Mouse (Mus musculus): ENCODE results near the gene Ccdc163. TPM values are rescaled to one million over a fixed set of nuclear protein-coding genes. Genes with fewer than 3 reads are reported as not detected.
A peak's percentile ranks its signal among the peaks of the same experiment; 100 is the strongest.
"Not testable (repeated sequence)": the region's sequence is repeated elsewhere in the genome, so short reads cannot be mapped to it uniquely, and the experiment has no call there.

The Ccdc163 gene
- polyA plus RNA-seq, 1 experiment = not detected

GRCm38 (mm10) chr4:116676027-116676426 lies 32.3 kb upstream of the Ccdc163 start:
- H3K27ac ChIP-seq (ENCODE audit: insufficient read depth, low read depth, low read length) = no peak overlapping the region
- 88% methylated on average over 3 of the region's 3 CpGs for WGBS
- no peak overlapping the region for H3K4me3 ChIP-seq (ENCODE audit: insufficient read depth, low read depth, low read length)
- no peak for TF ChIP-seq CTCF (IDR thresholded peaks at IDR 0.05; ENCODE audit: insufficient read depth, low read depth, low read length)
- TF ChIP-seq POLR2A (IDR thresholded peaks at IDR 0.05; ENCODE audit: insufficient read depth, low read depth, low read length) = no peak
- no peaks in the 10 kb centered on the region for H3K4me1 ChIP-seq (ENCODE audit: control insufficient read depth, insufficient read depth, low read length)

- Histone ChIP-seq H3K4me1 (ENCODE audit: control insufficient read depth, insufficient read depth, low read length) (no peaks in the 10 kb centered on the region), H3K4me3 (ENCODE audit: insufficient read depth, low read depth, low read length) (no peak overlapping the region), H3K27ac (ENCODE audit: insufficient read depth, low read depth, low read length) (no peak overlapping the region)
- TF ChIP-seq POLR2A (IDR thresholded peaks at IDR 0.05; ENCODE audit: insufficient read depth, low read depth, low read length) (no peak), CTCF (IDR thresholded peaks at IDR 0.05; ENCODE audit: insufficient read depth, low read depth, low read length) (no peak)
- 87% methylated on average over 1 of the region's 1 CpGs for WGBS
Observed at GRCm38 (mm10) chr4:116677808-116678207, 30.5 kb upstream of the Ccdc163 start.

GRCm38 (mm10) chr4:116679141-116679540 lies 29.2 kb upstream of the Ccdc163 start:
- Histone ChIP-seq H3K27ac (ENCODE audit: insufficient read depth, low read depth, low read length) (no peak overlapping the region), H3K4me3 (ENCODE audit: insufficient read depth, low read depth, low read length) (no peak overlapping the region), H3K4me1 (ENCODE audit: control insufficient read depth, insufficient read depth, low read length) (no peaks in the 10 kb centered on the region)
- TF ChIP-seq CTCF (IDR thresholded peaks at IDR 0.05; ENCODE audit: insufficient read depth, low read depth, low read length) = no peak
- TF ChIP-seq POLR2A (IDR thresholded peaks at IDR 0.05; ENCODE audit: insufficient read depth, low read depth, low read length) = no peak
- 56% methylated on average over 5 of the region's 5 CpGs for WGBS

- not testable (repeated sequence) for H3K4me1 ChIP-seq (ENCODE audit: control insufficient read depth, insufficient read depth, low read length); H3K4me3 ChIP-seq (ENCODE audit: insufficient read depth, low read depth, low read length); H3K27ac ChIP-seq (ENCODE audit: insufficient read depth, low read depth, low read length)
- 92% methylated on average over 4 of the region's 4 CpGs for WGBS
Observed at GRCm38 (mm10) chr4:116680521-116680920, 27.8 kb upstream of the Ccdc163 start.

- Histone ChIP-seq H3K27ac (ENCODE audit: insufficient read depth, low read depth, low read length) (no peak overlapping the region), H3K4me1 (ENCODE audit: control insufficient read depth, insufficient read depth, low read length) (no peaks in the 10 kb centered on the region), H3K4me3 (ENCODE audit: insufficient read depth, low read depth, low read length) (no peak overlapping the region)
- TF ChIP-seq POLR2A (IDR thresholded peaks at IDR 0.05; ENCODE audit: insufficient read depth, low read depth, low read length) (no peak), CTCF (IDR thresholded peaks at IDR 0.05; ENCODE audit: insufficient read depth, low read depth, low read length) (no peak)
- 92% methylated on average over 4 of the region's 4 CpGs for WGBS
Observed at GRCm38 (mm10) chr4:116683957-116684356, 24.4 kb upstream of the Ccdc163 start.

- 71% methylated on average over 2 of the region's 2 CpGs for WGBS
- TF ChIP-seq POLR2A (IDR thresholded peaks at IDR 0.05; ENCODE audit: insufficient read depth, low read depth, low read length) (no peak), CTCF (IDR thresholded peaks at IDR 0.05; ENCODE audit: insufficient read depth, low read depth, low read length) (no peak)
- no peak overlapping the region for H3K4me3 ChIP-seq (ENCODE audit: insufficient read depth, low read depth, low read length)
- H3K27ac ChIP-seq (ENCODE audit: insufficient read depth, low read depth, low read length) = peak overlapping the region; percentile 83
- no peaks in the 10 kb centered on the region for H3K4me1 ChIP-seq (ENCODE audit: control insufficient read depth, insufficient read depth, low read length)
Observed at GRCm38 (mm10) chr4:116684665-116685064, 23.6 kb upstream of the Ccdc163 start.

GRCm38 (mm10) chr4:116685402-116686061 lies 22.8 kb upstream of the Ccdc163 start, which contains the start of gene Prdx1:
Prdx1 (plus strand) TSS chr4:116685544.
- peak; percentile 50; the same call in 1 of the 2 replicates for TF ChIP-seq CTCF (IDR thresholded peaks at IDR 0.05; ENCODE audit: insufficient read depth, low read depth, low read length)
- TF ChIP-seq POLR2A (IDR thresholded peaks at IDR 0.05; ENCODE audit: insufficient read depth, low read depth, low read length) = peak; percentile 89
- WGBS = under 1% methylated on average over 56 of the region's 56 CpGs
- Histone ChIP-seq H3K4me1 (ENCODE audit: control insufficient read depth, insufficient read depth, low read length) (no peaks in the 10 kb centered on the region), H3K27ac (ENCODE audit: insufficient read depth, low read depth, low read length) (peak within 1 kb of the TSS; percentile 83), H3K4me3 (ENCODE audit: insufficient read depth, low read depth, low read length) (peak within 1 kb of the TSS; percentile 81)

- 24% methylated on average over 1 of the region's 1 CpGs for WGBS
- Histone ChIP-seq H3K27ac (ENCODE audit: insufficient read depth, low read depth, low read length) (no peak overlapping the region), H3K4me3 (ENCODE audit: insufficient read depth, low read depth, low read length) (no peak overlapping the region), H3K4me1 (ENCODE audit: control insufficient read depth, insufficient read depth, low read length) (no peaks in the 10 kb centered on the region)
- TF ChIP-seq CTCF (IDR thresholded peaks at IDR 0.05; ENCODE audit: insufficient read depth, low read depth, low read length) (no peak), POLR2A (IDR thresholded peaks at IDR 0.05; ENCODE audit: insufficient read depth, low read depth, low read length) (no peak)
Observed at GRCm38 (mm10) chr4:116687041-116687440, 21.3 kb upstream of the Ccdc163 start.

GRCm38 (mm10) chr4:116689309-116689876 lies 18.9 kb upstream of the Ccdc163 start:
- Histone ChIP-seq H3K4me1 (ENCODE audit: control insufficient read depth, insufficient read depth, low read length) (no peaks in the 10 kb centered on the region), H3K4me3 (ENCODE audit: insufficient read depth, low read depth, low read length) (no peak overlapping the region), H3K27ac (ENCODE audit: insufficient read depth, low read depth, low read length) (no peak overlapping the region)
- 86% methylated on average over 4 of the region's 4 CpGs for WGBS
- TF ChIP-seq POLR2A (IDR thresholded peaks at IDR 0.05; ENCODE audit: insufficient read depth, low read depth, low read length) = no peak
- TF ChIP-seq CTCF (IDR thresholded peaks at IDR 0.05; ENCODE audit: insufficient read depth, low read depth, low read length) = no peak
